Mouse (Mus musculus) T-helper 2 cell (primary cell): ENCODE measurements around the gene Kalrn.

Experiments used
- in situ Hi-C: fragments of 300-600 bp; cut with MboI, MseI; formaldehyde crosslinking; loops from one replicate; pipeline ENCODE4 v1.15.1; 2025; ENCODE audit warnings: high pct_unique_total_duplicates

Kalrn gene

DNA sequence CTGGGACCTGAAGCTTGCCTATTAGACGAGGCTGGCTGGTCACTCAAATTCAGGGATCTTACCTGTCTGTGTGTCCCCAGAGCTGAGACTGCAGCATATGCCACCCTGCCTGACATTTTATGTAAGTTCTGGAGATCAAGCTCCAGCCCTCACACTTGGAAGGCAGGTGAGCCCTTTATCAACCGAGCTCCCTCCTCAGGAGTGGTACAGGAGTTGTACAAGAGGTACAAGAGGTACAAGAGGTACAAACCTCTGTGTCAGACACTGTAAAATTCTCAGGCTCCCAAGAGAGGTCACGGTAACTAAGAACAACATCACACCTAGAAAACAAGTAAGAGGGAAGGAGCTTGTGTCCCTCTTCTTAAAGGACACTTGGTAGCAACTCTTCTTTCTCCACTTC lies 217.8 kb downstream of the Kalrn start:
- in situ Hi-C loops, result loop anchor here (25.0 kb wide), 1 partner anchor 1057 kb away; no protein-coding TSS in a partner anchor

DNA sequence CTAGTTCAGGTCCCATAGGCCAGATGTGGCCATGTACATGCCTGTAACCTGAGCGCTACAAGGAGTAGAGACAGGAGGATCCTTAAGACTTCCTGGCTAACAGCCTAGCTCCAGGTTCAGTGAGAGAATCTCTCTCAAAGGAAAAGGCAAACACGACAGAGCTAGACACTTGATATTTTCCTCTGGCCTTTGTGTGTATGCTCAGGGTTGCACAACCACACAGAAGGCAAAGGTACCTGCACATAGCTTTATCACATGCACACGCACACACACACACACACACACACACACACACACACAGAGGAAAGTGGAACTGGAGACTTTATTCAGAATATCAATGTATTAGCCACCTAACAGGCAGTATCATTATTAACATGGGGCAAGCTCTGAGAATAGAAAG lies 219.3 kb downstream of the Kalrn start:
- in situ Hi-C loops, result loop anchor here (25.0 kb wide), 1 partner anchor 1058 kb away; no protein-coding TSS in a partner anchor

DNA sequence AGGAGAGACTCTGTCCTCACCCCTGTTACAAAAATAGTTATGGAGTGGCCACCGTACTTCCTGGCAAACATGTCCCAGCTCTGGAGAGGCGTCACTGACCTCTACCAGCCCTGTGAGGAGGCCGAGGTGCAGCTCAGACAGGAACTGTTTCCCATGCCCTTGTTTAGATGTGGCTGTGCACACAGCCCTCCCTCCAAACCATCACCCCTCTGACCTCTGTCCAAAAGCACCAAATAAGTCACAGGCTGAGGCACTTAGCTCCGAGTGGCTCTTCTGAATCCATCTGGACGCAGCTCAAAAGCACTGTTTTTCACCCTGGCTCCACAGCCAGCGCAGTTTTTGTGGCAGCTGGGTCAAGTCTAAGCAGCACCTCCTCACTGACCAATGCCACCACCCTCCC lies 220.6 kb downstream of the Kalrn start:
- in situ Hi-C loops, result loop anchor here (25.0 kb wide), 1 partner anchor 1060 kb away; no protein-coding TSS in a partner anchor

DNA sequence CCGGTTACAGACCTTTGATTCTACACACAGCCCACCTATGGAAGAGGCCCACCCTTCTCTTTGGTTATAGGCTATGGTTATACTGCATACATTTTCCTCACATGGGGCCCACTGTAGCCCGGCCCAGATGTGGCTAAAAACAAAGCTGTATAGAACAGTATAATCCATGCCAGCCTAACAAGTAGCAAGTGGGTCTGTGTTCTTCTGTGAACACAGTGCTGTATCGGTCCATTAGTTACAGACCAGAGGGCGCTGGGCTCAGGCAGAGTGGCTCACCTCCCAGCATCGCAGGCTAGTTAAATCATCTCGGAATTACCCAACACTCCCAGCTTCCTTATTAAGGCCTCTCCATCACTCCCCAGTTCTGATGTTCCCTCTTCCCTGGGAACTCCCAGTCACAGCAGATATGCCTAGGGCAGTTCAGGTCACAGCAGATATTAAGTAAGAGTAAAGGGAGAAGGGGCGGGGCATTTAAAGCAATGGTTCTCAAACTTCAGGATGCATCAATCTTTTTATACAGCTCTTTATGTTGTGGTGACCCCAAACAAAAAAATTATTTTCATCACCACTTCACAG lies 221.7 kb downstream of the Kalrn start:
- in situ Hi-C loops, result loop anchor here (25.0 kb wide), 1 partner anchor 1061 kb away; no protein-coding TSS in a partner anchor

DNA sequence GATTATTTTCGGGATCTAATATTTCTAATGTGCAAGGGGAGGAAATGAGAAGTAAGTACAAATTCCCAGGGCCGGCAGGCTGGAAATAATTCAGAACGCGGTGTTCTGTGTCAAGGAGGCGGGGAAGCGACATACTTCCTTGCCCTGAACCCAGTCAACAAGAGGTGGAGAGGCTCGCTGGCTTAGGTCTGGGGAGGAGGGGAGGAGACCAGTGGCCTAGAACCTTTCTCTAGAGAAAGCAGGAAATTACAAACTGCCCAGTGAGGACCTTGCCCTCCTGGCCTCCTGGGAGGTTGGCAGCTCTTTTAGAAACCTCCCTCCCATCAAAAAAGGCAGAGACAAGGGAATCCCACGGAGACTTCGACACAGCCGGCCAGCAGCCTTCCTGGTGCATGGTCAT lies 225.8 kb downstream of the Kalrn start:
- in situ Hi-C loops, result no loop called here

DNA sequence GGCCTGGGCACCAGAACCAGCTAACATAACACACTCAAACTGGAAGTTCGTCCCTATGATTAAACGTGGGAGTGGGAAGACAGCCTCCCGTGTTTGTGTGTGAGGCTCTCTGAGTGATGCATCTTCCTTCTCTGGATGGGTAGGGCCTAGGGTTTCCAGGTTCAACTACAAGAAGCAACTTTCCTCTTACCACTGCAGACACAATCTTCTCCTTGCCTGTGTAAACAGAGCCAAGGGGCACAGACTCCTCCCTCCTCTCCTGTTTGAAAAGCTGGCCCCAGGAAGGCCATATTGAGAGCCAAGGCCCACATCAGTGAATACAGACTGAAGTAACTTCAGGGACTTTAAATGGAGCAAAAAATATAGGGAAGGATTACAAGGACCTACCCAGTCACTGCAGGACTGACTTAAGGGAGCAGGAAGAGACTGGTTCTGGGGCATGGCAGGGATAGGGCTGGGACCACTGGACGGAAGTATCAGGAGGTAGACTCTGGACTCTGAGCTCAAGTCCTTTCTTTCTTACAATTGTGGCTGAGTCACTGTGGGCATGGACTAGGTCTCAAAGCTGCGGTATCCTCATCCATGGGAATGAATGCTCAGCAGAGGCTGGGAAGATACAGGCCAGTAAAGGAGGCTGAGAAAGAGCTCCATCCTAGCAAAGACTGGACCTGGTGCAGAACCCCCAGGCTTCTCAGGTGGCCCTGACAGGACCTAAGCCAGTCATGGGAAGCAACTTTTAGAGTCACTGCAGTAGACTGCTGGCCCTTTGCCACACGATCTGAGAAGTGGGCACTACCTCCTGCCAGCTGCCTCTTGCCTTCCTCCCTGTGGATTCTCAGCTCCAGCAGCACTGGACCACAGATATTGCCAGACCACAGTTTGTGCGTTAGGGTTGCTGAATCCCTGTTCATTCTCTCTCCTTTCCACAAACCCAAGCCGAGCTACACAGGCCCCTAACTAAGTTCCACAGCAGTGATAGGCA lies 228.1 kb downstream of the Kalrn start:
- in situ Hi-C loops, result no loop called here

DNA sequence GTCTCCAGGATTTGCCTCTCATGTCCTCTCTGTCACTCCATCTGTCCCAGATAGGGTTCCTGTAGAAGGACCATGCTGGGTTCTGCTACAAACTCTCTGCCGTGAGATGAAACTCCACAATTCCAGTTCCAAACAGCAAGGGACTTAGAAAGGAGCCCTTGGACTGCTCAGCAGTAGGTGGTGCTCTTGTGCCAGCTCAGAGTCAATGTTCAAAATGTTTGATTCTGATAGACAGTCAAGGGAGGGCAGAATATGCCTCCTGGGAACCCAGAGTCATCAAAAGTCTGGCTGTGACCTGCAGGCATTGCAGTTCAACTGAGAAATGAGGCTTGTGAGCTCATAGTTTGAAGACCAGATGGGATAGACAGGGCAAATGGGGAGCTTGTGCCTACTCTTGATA lies 229.4 kb downstream of the Kalrn start:
- in situ Hi-C loops, result no loop called here

DNA sequence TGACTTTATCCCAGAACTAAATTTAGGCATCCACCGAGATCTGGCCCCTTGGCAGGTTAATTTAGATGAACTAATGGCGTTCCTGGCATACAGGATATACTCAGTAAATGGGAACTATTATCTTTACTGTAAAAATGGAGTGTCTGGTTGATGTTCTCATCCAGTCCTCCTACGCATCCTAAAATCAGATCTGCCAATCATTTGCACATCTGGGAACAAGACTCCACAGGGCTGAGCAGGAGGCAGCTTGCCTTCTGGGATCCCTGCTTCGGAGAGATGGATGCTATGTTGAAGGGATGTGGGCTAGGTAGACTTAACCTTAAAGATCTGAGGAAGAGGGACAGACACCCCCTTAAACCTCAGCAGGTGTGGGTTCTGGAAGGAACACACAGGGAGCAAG lies 230.2 kb downstream of the Kalrn start:
- in situ Hi-C loops, result no loop called here

DNA sequence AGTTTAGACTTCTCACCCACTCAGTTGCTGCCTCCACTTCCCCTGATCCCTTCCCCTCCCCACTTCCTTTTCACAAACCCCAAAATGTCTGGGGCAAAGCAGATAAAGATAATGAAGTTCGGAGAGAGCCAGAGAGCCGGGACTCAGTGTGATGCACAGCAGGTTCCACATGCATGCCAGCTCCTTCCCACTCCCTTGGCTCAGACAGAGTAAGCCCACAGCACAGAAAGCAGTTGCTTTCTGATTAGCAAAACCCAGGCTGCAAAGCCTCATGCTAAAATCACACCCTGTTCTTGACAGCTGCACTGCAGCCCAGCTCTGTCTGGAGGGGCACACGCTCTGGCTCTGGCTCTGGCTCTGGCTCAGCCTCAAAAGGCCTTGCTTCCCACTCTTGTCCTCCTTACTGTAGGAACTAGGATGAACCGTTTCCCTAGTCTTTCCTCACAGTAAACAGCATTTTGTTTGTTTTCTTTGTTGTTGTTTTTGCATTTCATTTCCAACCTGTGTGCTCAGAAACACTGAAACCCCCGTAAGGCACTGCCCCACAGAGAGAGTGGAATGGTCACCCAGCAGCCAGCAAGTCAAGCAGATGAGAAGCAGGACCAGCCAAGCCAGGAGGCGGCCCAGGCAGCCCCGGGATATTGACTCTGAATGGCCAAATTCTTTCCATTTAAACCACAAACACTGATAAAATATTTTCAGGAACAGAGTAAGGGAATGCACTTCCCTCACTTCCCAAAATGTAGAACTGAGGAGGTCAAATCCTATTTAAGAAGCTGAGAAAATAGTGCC lies 230.8 kb downstream of the Kalrn start:
- in situ Hi-C loops, result no loop called here

DNA sequence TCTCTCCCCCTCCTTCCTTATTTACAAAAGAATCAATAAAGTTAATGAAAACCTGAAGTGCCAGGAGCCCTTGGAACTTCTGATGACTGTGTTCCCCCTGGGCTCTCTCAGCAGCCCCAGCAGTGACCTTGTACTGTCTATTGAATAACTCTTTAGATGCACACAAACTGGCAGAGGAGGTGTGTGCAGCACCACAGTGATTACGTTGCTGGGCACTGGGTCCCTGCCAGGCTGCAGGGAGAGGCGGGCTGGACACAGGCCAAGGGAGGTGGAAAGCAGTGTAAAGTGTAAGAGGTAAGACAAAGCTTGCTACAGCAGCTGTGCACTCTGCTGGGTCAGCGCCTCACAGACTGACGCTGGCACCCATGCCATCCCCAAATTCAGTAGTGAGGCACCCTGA lies 238.4 kb downstream of the Kalrn start:
- in situ Hi-C loops, result no loop called here

DNA sequence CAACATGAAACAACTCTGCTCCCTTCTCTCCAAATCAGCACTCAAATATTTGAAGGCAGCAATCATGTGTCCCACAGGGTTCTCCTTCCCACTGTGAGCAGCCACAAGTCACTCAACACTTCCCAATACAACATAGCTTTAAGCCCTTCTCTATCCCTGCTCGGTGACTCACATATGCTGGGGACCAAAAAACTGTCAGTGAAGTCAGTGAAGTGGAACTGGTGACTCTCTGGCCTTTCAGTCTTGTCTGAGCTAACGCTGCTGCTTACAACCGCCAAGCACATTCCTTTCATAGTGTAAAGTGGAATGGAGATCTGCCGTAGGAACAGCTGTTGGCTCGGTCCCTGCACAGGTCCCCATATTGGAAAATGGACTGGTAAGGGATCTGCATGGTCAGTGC lies 241.7 kb downstream of the Kalrn start:
- in situ Hi-C loops, result no loop called here

DNA sequence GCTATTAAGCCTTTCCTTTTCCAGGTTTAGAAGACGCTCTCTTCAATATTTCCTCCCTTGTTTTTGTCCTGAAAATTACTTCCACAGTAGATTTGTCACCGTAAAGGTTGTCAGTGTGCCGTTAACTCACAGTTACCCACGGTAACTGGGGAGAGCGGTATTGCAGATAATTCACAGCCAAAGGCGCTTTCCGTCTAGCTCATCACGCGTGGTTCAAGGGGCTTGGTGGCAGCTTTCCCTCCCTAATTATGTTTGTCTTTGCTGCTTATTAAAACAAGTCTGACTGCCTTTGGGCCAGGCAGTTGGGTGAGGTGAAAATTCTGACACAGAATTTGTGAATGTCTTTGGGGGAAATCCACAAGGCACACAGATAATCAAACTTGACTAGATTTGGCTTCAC lies 243.5 kb downstream of the Kalrn start:
- in situ Hi-C loops, result no loop called here

DNA sequence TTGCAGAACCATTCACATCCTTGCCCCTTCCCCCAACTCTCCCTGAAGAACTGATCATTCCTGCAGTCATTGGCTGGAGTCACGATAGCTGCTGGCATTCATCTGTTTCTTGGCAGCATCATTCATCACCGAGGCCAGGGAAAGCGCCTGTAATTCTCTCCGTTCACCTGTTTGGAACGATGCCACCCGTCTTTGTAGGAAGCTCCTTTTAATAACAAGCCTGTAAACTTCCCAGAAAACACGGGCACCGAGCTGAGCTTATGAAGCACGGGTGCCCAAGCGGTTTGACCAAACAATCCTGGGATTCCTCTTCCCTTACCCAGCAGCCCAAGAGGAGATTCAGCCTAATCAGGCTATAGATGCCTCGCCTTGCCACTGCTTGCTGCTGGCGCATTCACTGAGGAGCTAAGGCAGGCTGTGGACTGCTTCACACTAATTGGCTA lies 243.9 kb downstream of the Kalrn start:
- in situ Hi-C loops, result no loop called here

DNA sequence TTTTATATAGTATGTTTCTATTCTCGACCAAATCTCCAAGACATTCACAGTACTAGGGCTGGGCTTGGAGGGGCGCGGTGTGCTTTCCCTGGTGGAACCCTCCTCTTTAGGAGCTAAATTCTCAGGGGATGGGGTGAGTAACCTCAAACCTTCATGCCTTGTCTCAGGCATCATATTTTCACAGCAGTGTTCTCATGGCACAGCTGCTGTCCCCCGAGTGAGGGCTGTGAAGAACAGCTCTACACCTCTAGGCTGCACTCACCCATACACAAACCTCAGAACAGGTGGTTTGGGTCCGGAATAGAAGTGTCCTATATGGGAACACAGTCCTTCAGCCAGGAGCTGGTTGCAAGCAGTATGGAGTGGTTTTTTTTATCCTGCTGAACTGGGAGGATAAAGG lies 245.4 kb downstream of the Kalrn start:
- in situ Hi-C loops, result no loop called here

DNA sequence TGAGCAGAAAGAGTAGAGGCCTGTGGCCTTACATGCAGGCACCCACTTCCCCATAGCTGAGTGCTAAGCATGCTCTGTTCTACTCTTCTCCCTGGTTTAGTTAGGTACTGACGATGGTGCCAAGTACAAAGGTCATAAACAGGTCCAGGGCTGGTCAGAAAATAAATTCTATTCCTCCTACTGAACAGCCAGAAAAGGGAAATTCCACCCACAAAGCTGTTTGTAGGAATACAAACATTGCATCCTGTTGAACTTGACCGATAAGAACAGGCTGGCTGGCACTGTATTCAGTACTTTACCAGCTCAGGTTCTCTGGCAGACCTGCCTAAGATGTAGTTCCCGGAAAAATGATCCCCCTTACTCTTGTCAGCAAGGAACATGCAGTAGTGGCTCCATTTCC lies 247.5 kb downstream of the Kalrn start:
- in situ Hi-C loops, result no loop called here

DNA sequence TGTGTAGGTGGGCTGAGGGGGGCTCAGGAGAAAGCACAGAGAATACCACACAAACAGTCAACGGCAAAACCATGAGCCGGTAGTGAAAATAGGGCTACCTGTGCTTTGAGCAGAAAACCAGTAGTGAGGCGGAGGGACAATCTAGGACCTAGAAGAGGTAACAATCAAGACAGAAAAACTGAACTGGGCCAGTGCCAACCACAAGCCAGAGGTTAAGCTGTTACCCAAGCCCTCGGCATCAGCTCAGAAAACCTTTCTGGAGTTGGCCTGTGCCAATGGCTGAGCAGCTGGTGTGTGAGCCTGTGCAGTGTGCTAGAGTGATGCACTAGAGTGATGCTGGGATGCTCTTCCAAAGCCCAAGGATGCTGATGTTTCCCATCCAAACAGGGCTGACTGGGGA lies 248.2 kb downstream of the Kalrn start:
- in situ Hi-C loops, result no loop called here

DNA sequence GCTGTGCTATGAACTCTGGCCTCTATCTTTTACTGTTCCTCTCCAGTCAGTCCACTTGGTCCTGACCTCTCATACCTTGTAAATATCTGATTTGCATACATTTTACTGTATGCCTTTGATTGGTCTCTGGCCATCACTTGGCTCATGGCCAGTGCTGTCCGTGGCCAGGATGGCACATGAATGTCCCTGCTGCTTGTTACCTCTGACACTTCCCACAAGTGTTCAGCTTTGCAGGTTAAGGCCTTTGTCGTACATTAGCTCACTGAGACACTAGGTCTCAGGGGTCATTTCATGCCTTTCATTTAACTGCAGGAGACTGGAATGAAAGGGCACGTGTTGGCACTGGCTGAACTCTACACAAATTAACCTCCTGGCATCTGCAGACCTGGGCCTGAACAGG lies 248.6 kb downstream of the Kalrn start:
- in situ Hi-C loops, result no loop called here

DNA sequence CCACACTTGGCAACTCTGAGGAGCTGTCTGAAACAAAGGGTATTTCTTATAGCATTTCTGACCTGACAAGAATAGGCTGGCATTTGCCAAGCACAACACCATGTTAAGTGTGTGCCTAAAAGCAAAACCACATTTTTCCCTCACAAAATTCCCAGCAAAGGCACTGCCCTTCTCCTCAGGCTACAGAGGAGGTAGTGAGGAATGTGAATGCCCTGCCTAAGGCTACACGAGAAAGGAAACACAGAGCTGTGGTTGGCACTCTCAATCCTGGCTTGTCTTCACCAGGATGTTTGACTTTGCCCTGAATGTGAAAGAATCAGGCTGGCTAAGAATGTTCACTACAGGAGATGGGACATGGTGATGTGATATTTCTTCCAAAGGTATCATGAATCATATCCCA lies 249.8 kb downstream of the Kalrn start:
- in situ Hi-C loops, result no loop called here

DNA sequence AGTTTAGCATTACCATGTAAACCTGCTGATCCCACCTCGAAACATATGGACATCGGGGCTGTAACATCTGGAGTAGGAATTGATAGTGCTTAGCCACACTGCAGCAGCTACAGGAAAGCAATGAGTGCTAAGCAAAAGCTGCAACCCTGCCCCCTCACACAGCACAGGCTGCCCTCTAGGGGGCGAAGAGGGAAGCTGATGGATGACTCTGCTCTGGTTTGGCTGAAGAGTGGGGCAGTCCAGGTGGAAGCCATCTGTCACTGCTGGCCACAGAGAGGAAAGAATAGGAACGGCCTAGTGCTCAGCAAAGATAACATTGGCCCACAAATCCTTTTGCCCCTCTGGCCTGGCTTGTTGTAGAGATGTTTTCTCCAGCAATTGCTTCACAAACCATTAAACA lies 250.8 kb downstream of the Kalrn start:
- in situ Hi-C loops, result no loop called here

DNA sequence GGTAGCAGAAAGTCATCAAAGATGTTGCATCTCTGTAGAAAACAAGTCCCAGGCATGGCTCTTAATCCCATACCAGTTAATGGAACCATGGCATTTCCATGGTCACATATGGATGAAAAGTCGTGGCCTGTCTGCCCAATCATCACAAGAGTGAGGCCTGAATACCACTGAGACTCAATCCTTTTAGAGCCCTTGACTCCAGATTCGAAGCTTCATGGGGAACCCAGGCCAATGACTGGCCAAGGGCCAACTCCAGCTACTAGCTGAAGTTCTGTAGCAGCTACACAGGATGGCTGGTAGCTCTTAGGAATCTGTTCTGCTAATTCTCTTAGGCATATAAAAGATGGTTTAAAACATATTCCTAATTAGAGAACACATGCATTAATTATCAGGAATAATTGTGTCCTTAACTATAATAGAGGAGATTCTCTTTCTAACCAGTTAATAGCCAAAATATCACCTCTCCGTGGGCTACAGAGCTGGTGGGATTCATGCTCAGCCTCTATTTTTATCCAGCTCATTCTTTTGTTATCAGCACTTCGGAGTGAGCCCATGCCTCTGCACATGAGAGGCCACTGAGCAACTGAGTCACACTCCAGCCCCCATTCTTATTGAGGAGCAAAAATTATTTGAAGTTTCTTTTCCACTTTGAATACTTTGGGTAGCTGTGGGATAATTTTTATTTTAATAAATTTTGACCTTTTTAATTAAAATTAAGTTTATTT lies 252.1 kb downstream of the Kalrn start:
- in situ Hi-C loops, result no loop called here

DNA sequence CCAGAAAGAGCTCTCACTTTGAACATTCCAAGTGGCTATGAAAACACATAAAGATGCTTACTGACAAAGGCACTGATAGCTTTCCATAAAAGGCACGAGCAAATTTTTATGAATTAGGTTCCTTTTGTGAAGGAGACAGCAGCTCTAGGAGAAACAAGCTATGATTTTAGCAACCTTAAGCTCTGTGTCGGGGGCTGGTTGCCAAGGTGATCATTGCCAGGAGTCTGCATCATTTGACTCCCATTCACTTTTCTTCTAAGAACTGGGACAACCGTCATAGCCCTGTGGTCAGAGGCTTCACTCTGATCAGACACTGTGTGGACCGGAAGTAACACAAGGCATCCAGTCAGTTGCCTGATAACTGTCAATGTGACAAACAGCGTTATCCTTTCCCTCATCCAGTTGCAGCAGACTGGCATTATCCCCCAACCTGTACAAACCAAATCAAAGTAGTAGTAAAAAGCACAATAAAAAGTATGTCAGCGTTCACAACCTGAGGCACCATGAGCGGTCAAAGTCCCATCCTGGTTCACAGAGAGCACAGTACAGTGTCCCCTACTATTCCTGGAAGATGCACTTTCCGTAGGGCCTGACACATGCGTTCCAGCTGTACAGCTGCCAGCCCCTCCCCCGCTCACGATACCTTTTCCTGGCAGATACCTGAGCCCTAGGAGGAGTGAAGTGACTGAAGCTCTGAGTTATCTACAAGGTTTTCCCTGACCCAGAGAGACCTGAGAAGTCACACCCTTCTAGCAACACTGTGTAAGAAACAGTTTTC lies 253.1 kb downstream of the Kalrn start:
- in situ Hi-C loops, result no loop called here
